In the genomic region with DNA sequence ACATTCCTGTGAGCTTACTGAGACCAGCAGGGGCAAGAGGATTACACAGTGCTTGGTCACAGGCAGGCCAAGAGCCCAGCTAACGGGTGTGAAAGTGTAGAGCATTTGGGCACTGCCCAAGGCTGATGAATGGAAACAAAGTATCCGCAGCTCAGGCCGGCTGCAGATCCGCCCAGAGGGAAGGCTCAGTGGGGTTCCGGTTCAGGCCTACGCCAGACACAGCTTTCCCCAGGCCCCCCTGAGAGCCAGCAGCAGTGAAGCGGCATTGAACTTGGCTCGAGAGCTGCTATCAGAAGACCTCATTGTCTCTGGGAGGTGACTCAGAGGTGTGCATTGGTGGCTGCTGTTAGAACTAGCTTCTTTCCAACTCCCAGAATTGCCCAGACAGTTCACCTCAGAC, we compare ENCODE assay signal across 8 mouse cellular contexts. TPM values are rescaled to one million over a fixed set of nuclear protein-coding genes. Genes with fewer than 3 reads are reported as not detected.
DNase-seq lines count a peak whose midpoint lies in the region; ATAC-seq lines count a peak whose summit lies in the region.

No protein-coding gene starts in this region.

- no peak overlapping the region for H3K9ac ChIP-seq in kidney, embryonic 15.5 days
- H3K9ac ChIP-seq in kidney, embryonic 14.5 days (ENCODE audit: low read depth, low read length): no peak overlapping the region
- peak overlapping the region; percentile 25; the same call in 1 of the 2 replicates for H3K9ac ChIP-seq in forebrain, embryonic 15.5 days (replicated peaks)
- H3K9ac ChIP-seq in hindbrain, embryonic 14.5 days: peak overlapping the region; percentile 79
- H3K9ac ChIP-seq in neural tube, embryonic 14.5 days (replicated peaks; ENCODE audit: low read depth, low read length): peak overlapping the region; percentile 44

- no peak overlapping the region for H3K4me3 ChIP-seq in kidney, embryonic 15.5 days (replicated peaks)
- no peak overlapping the region for H3K4me3 ChIP-seq in kidney, embryonic 14.5 days (ENCODE audit: low read length)
- 0 out of 2 replicates have a peak overlapping the region, but pooled peaks have one; percentile 1 for H3K4me3 ChIP-seq in forebrain, embryonic 15.5 days
- H3K4me3 ChIP-seq in hindbrain, embryonic 14.5 days (replicated peaks; ENCODE audit: low read length): peak overlapping the region; percentile 17; the same call in 1 of the 2 replicates
- peak overlapping the region; percentile 13; the same call in 1 of the 2 replicates for H3K4me3 ChIP-seq in neural tube, embryonic 14.5 days (ENCODE audit: low read depth, low read length)

- H3K27ac ChIP-seq in kidney, embryonic 15.5 days: no peak overlapping the region
- no peak overlapping the region for H3K27ac ChIP-seq in kidney, embryonic 14.5 days (ENCODE audit: low read depth, low read length)
- H3K27ac ChIP-seq in forebrain, embryonic 15.5 days (replicated peaks): no peak overlapping the region
- 0 out of 2 replicates have a peak overlapping the region, but pooled peaks have one; percentile 20 for H3K27ac ChIP-seq in hindbrain, embryonic 14.5 days
- no peak overlapping the region for H3K27ac ChIP-seq in neural tube, embryonic 14.5 days (ENCODE audit: low read depth, low read length)

- peak; percentile 65 for DNase-seq in R1 (ENCODE audit: low read depth, low spot score)
- DNase-seq in hindbrain, embryonic 14.5 days (ENCODE audit: low spot score): no peak
- DNase-seq in kidney, postnatal 10 days: no peak
- DNase-seq in natural killer cell, adult 2 months (ENCODE audit: low spot score in 2 of 2): no peak

- no peaks in the 10 kb centered on the region for H3K36me3 ChIP-seq in kidney, embryonic 15.5 days
- H3K36me3 ChIP-seq in kidney, embryonic 14.5 days (ENCODE audit: control insufficient read depth, insufficient read depth, low read length): peaks cover 5% of the 10 kb centered on the region; the same call in 1 of the 2 replicates
- H3K36me3 ChIP-seq in forebrain, embryonic 15.5 days: peaks cover 4% of the 10 kb centered on the region; the same call in 1 of the 2 replicates
- peaks cover 11% of the 10 kb centered on the region; the same call in 1 of the 2 replicates for H3K36me3 ChIP-seq in hindbrain, embryonic 14.5 days (replicated peaks; ENCODE audit: control insufficient read depth, insufficient read depth)
- peaks cover 9% of the 10 kb centered on the region; the same call in 1 of the 2 replicates for H3K36me3 ChIP-seq in neural tube, embryonic 14.5 days (ENCODE audit: control insufficient read depth, insufficient read depth, low read length)

- no peaks in the 10 kb centered on the region for H3K9me3 ChIP-seq in kidney, embryonic 15.5 days (replicated peaks)
- no peaks in the 10 kb centered on the region for H3K9me3 ChIP-seq in kidney, embryonic 14.5 days (ENCODE audit: control insufficient read depth, low read length)
- no peaks in the 10 kb centered on the region for H3K9me3 ChIP-seq in forebrain, embryonic 15.5 days
- no peaks in the 10 kb centered on the region for H3K9me3 ChIP-seq in hindbrain, embryonic 14.5 days (ENCODE audit: control insufficient read depth, low read length)
- H3K9me3 ChIP-seq in neural tube, embryonic 14.5 days (ENCODE audit: control insufficient read depth, low read length): no peaks in the 10 kb centered on the region

- WGBS in kidney, embryonic 15.5 days: 48% methylated on average over 8 of the region's 8 CpGs
- 34% methylated on average over 8 of the region's 8 CpGs for whole genome bisulfite sequencing in kidney, embryonic 14.5 days
- 8% methylated on average over 8 of the region's 8 CpGs for WGBS in forebrain, embryonic 15.5 days
- WGBS in hindbrain, embryonic 14.5 days: 10% methylated on average over 8 of the region's 8 CpGs
- WGBS in neural tube, embryonic 14.5 days: 6% methylated on average over 8 of the region's 8 CpGs

- peak overlapping the region; percentile 24 for H3K4me2 ChIP-seq in kidney, embryonic 15.5 days
- H3K4me2 ChIP-seq in kidney, embryonic 14.5 days (replicated peaks; ENCODE audit: low read depth, low read length): no peak overlapping the region
- peak overlapping the region; percentile 28 for H3K4me2 ChIP-seq in forebrain, embryonic 15.5 days (replicated peaks)
- peak overlapping the region; percentile 67 for H3K4me2 ChIP-seq in hindbrain, embryonic 14.5 days (replicated peaks)
- peak overlapping the region; percentile 40 for H3K4me2 ChIP-seq in neural tube, embryonic 14.5 days (ENCODE audit: low read depth, low read length)

- ATAC-seq in kidney, embryonic 15.5 days (replicated peaks; ENCODE audit: low FRiP score): no peak
- ATAC-seq in kidney, embryonic 14.5 days (ENCODE audit: low FRiP score, low TSS enrichment): no peak
- no peak for ATAC-seq in forebrain, embryonic 15.5 days (replicated peaks)
- ATAC-seq in hindbrain, embryonic 14.5 days (ENCODE audit: low FRiP score): peak; percentile 21; the same call in 1 of the 2 replicates
- no peak for ATAC-seq in neural tube, embryonic 14.5 days (ENCODE audit: low read depth)

- H3K27me3 ChIP-seq in kidney, embryonic 15.5 days: no peaks in the 10 kb centered on the region
- no peaks in the 10 kb centered on the region for H3K27me3 ChIP-seq in kidney, embryonic 14.5 days (ENCODE audit: control insufficient read depth, insufficient read depth, low read length)
- no peaks in the 10 kb centered on the region for H3K27me3 ChIP-seq in forebrain, embryonic 15.5 days
- H3K27me3 ChIP-seq in hindbrain, embryonic 14.5 days (ENCODE audit: control insufficient read depth, insufficient read depth, low read length): no peaks in the 10 kb centered on the region
- H3K27me3 ChIP-seq in neural tube, embryonic 14.5 days (ENCODE audit: control insufficient read depth, insufficient read depth, low read length): no peaks in the 10 kb centered on the region

- H3K4me1 ChIP-seq in kidney, embryonic 15.5 days: peaks cover 26% of the 10 kb centered on the region
- peaks cover 13% of the 10 kb centered on the region; the same call in 1 of the 2 replicates for H3K4me1 ChIP-seq in kidney, embryonic 14.5 days (ENCODE audit: control insufficient read depth, insufficient read depth, low read length)
- peaks cover 30% of the 10 kb centered on the region for H3K4me1 ChIP-seq in forebrain, embryonic 15.5 days
- peaks cover 17% of the 10 kb centered on the region for H3K4me1 ChIP-seq in hindbrain, embryonic 14.5 days (replicated peaks; ENCODE audit: control insufficient read depth, insufficient read depth, low read length)
- H3K4me1 ChIP-seq in neural tube, embryonic 14.5 days (ENCODE audit: control insufficient read depth, insufficient read depth, low read length): peaks cover 26% of the 10 kb centered on the region

RNA-seq across cellular contexts. Expression of a gene that starts 2.5 kb away (rescaled TPM):
- polyA plus RNA-seq in kidney, embryonic 15.5 days (2015; fragmentation: Nextera tagmentation; extraction: Ambion mirVana): 44.8 and 45.6 TPM in 2 replicates
- polyA plus RNA-seq in kidney, embryonic 14.5 days (2014; fragmentation: Nextera tagmentation; extraction: Ambion mirVana): 36.3 TPM in 2 replicates
- polyA plus RNA-seq in forebrain, embryonic 15.5 days (2015; fragmentation: Nextera tagmentation; extraction: Ambion mirVana): 119 and 125 TPM in 2 replicates
- polyA plus RNA-seq in hindbrain, embryonic 14.5 days (2014; fragmentation: Nextera tagmentation; extraction: Ambion mirVana): 177 and 198 TPM in 2 replicates
- 172 and 200 TPM in 2 replicates for polyA plus RNA-seq in neural tube, embryonic 14.5 days (2014; fragmentation: Nextera tagmentation; extraction: Ambion mirVana)

RNA-seq across cellular contexts. Expression of a gene that starts 12.9 kb away (rescaled TPM):
- polyA plus RNA-seq in kidney, embryonic 15.5 days (2015; fragmentation: Nextera tagmentation; extraction: Ambion mirVana): 77.2 and 77.4 TPM in 2 replicates
- polyA plus RNA-seq in kidney, embryonic 14.5 days (2014; fragmentation: Nextera tagmentation; extraction: Ambion mirVana): 87.5 and 126 TPM in 2 replicates
- 63.9 and 64.9 TPM in 2 replicates for polyA plus RNA-seq in forebrain, embryonic 15.5 days (2015; fragmentation: Nextera tagmentation; extraction: Ambion mirVana)
- 81.4 and 88.8 TPM in 2 replicates for polyA plus RNA-seq in hindbrain, embryonic 14.5 days (2014; fragmentation: Nextera tagmentation; extraction: Ambion mirVana)
- 89.1 and 97.9 TPM in 2 replicates for polyA plus RNA-seq in neural tube, embryonic 14.5 days (2014; fragmentation: Nextera tagmentation; extraction: Ambion mirVana)

RNA-seq across cellular contexts. Expression of a gene that starts 18.7 kb away (rescaled TPM):
- polyA plus RNA-seq in kidney, embryonic 15.5 days (2015; fragmentation: Nextera tagmentation; extraction: Ambion mirVana): 205 and 219 TPM in 2 replicates
- polyA plus RNA-seq in kidney, embryonic 14.5 days (2014; fragmentation: Nextera tagmentation; extraction: Ambion mirVana): 203 and 224 TPM in 2 replicates
- polyA plus RNA-seq in forebrain, embryonic 15.5 days (2015; fragmentation: Nextera tagmentation; extraction: Ambion mirVana): 211 and 216 TPM in 2 replicates
- polyA plus RNA-seq in hindbrain, embryonic 14.5 days (2014; fragmentation: Nextera tagmentation; extraction: Ambion mirVana): 261 and 275 TPM in 2 replicates
- 246 and 295 TPM in 2 replicates for polyA plus RNA-seq in neural tube, embryonic 14.5 days (2014; fragmentation: Nextera tagmentation; extraction: Ambion mirVana)

RNA-seq across cellular contexts. Expression of a gene that starts 18.8 kb away (rescaled TPM):
- polyA plus RNA-seq in kidney, embryonic 15.5 days (2015; fragmentation: Nextera tagmentation; extraction: Ambion mirVana): 90.2 and 95.5 TPM in 2 replicates
- 78.6 and 88.6 TPM in 2 replicates for polyA plus RNA-seq in kidney, embryonic 14.5 days (2014; fragmentation: Nextera tagmentation; extraction: Ambion mirVana)
- polyA plus RNA-seq in forebrain, embryonic 15.5 days (2015; fragmentation: Nextera tagmentation; extraction: Ambion mirVana): 57.8 and 61.8 TPM in 2 replicates
- 42.1 and 46.7 TPM in 2 replicates for polyA plus RNA-seq in hindbrain, embryonic 14.5 days (2014; fragmentation: Nextera tagmentation; extraction: Ambion mirVana)
- 44.1 and 45.0 TPM in 2 replicates for polyA plus RNA-seq in neural tube, embryonic 14.5 days (2014; fragmentation: Nextera tagmentation; extraction: Ambion mirVana)

RNA-seq across cellular contexts. Expression of a gene that starts 33.9 kb away (rescaled TPM):
- 34.0 and 36.1 TPM in 2 replicates for polyA plus RNA-seq in kidney, embryonic 15.5 days (2015; fragmentation: Nextera tagmentation; extraction: Ambion mirVana)
- polyA plus RNA-seq in kidney, embryonic 14.5 days (2014; fragmentation: Nextera tagmentation; extraction: Ambion mirVana): 29.7 and 33.5 TPM in 2 replicates
- polyA plus RNA-seq in forebrain, embryonic 15.5 days (2015; fragmentation: Nextera tagmentation; extraction: Ambion mirVana): 81.8 and 87.6 TPM in 2 replicates
- 83.0 and 88.8 TPM in 2 replicates for polyA plus RNA-seq in hindbrain, embryonic 14.5 days (2014; fragmentation: Nextera tagmentation; extraction: Ambion mirVana)
- polyA plus RNA-seq in neural tube, embryonic 14.5 days (2014; fragmentation: Nextera tagmentation; extraction: Ambion mirVana): 66.7 and 96.3 TPM in 2 replicates

Comparison
In these comparisons a context has a peak if more than half of its experiments do, and no peak if none do; other contexts are left out.
1. H3K4me3 ChIP-seq: peak in forebrain, embryonic 15.5 days (single experiment), hindbrain, embryonic 14.5 days (single experiment) and neural tube, embryonic 14.5 days (single experiment); none in kidney, embryonic 15.5 days (single experiment) and kidney, embryonic 14.5 days (single experiment).
2. H3K9ac ChIP-seq: peak in forebrain, embryonic 15.5 days (single experiment), hindbrain, embryonic 14.5 days (single experiment) and neural tube, embryonic 14.5 days (single experiment); none in kidney, embryonic 15.5 days (single experiment) and kidney, embryonic 14.5 days (single experiment).